Mouse (Mus musculus) thymus, adult 2 months (tissue): ENCODE data around the gene Atad1.

Experiments
- CTCF ChIP-seq: fragments of 200-500 bp; IDR thresholded peaks from 2 replicates; pipeline ENCODE4 v1.5.1; 2012; ENCODE audit warnings: mild to moderate bottlenecking, control low read depth, low read length, moderate library complexity, borderline replicate concordance; ENCODE audit not compliant: control insufficient read depth, poor library complexity, insufficient read depth; ENCODE audit errors: extremely low read depth
- POLR2A ChIP-seq: fragments of 200-500 bp; IDR thresholded peaks from 2 replicates; pipeline ENCODE4 v1.6.1; 2012; ENCODE audit warnings: mild to moderate bottlenecking, low read length, control low read depth, moderate library complexity; ENCODE audit not compliant: control insufficient read depth, poor library complexity, insufficient read depth; ENCODE audit errors: extremely low read depth

DNA sequence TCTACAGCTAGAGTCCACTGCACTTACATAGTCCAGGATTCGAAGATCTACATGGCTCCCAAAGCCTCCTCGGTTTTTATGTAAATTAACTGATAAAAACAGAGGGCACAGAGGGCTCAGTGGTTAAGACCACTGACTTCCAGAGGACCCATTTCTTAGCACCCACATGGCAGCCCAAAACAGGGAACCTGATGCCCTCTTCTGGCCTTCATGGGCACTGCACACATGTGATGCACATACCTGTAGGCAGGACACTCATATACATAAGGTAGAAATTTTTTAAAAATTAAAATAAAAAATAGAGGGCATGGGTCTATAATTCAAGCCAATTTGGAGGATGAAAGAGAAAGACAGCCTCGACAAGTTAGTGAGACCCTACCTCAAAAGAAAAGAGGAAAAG, 95.9 kb downstream of the Atad1 start:
- no peak for TF ChIP-seq POLR2A
- TF ChIP-seq CTCF = no peak
